Mouse (Mus musculus): ENCODE measurements around the gene Psmd12.
"Not testable (repeated sequence)": the region's sequence is repeated elsewhere in the genome, so short reads cannot be mapped to it uniquely, and the experiment has no call there.

Psmd12 gene

GRCm38 (mm10) chr11:107459828-107460227, 19.5 kb upstream of the Psmd12 start:
- DNase-seq (ENCODE audit: extremely low spot score, low spot score) = no peak

DNA sequence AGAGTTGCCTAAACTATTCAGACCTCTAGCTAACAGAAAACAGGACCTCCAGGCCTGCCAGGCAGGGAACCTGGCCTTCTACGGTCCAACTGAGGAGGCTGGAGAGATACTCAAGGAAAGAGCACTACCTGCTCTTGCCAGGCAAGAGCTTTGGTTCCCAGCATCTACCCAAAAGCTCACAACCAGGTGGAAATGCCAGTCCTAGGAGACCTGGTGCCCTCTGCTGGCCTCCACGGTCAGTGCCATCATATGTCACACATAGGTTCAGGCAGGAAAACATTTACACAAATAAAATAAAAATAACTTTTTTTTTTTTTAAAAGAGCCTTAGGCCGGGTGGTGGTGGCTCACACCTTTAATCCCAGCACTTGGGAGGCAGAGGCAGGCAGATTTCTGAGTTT, 16.8 kb upstream of the Psmd12 start:
- no peak for DNase-seq (ENCODE audit: extremely low spot score, low spot score)

DNA sequence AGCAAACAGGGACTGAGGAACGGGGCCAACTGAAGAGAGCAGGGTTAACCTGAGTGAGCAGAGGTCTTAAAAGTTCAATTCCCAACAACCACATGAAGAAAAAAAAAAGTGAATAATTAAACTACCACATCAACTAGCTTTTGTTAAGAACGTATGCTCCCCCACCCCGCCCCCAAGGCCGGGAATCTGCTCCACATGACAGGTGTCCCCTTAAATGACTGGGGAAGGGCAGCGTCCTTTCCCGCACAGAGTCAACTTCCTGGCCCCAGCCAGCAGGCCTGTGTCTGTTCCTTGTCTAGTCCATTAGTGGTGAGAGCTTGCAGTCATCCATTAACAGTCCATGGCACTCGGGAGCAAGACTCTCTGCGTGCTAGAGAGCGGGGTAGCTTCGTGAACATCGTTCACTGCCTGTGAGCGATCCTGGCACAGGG, 16.0 kb upstream of the Psmd12 start:
- no peak for DNase-seq (ENCODE audit: extremely low spot score, low spot score)

DNA sequence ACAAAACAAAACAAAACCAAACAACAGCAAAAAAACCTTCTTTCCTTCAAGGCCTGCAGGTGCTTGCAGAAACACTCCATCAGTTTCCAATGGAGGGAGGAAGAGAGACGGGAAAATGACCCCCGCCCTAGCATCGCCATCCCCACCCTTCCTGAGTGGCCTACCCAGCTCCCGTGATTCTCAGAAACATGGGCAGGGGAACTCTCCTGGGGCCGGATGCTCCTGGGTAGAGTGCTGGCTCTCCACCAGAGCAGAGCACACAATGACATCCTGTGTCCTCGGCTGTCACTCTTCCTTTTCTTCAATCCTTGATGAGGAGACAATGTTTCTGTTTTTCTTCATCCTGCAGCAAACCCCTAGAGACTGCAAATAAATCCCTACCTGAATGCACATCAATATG, 15.1 kb upstream of the Psmd12 start:
- no peak for DNase-seq (ENCODE audit: extremely low spot score, low spot score)

GRCm38 (mm10) chr11:107465041-107465440, 14.2 kb upstream of the Psmd12 start:
- DNase-seq (ENCODE audit: extremely low spot score, low spot score) = no peak

DNA sequence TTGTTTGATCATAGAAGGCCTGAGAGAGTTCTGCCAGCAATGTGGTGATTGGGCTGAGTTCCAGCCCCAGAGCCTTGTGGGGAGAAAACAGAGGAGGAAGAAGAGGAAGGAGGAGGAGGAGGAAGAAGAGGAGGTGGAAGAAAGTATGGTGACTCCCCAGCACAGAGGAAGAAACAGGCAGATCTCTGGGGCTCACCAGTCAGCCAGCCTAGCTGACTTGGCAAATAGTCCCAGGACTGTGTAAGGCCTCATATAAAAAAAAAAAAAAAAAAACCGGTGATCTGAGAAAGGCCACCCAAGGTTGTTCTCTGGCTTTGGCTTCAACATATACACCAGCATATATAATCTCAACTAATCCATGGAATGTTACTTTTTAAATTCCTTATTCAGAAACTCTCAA, 13.3 kb upstream of the Psmd12 start:
- DNase-seq (ENCODE audit: extremely low spot score, low spot score) = no peak

- DNase-seq (ENCODE audit: extremely low spot score, low spot score) = no peak
Measured at GRCm38 (mm10) chr11:107466611-107467391, 12.5 kb upstream of the Psmd12 start.

GRCm38 (mm10) chr11:107468252-107469030, 10.8 kb upstream of the Psmd12 start:
- DNase-seq (ENCODE audit: extremely low spot score, low spot score) = peak; percentile 23

- peak; percentile 82 for DNase-seq (ENCODE audit: extremely low spot score, low spot score)
Measured at GRCm38 (mm10) chr11:107469031-107469522, 10.2 kb upstream of the Psmd12 start.

GRCm38 (mm10) chr11:107469523-107470371, 9.5 kb upstream of the Psmd12 start:
- DNase-seq (ENCODE audit: extremely low spot score, low spot score) = peak; percentile 74

DNA sequence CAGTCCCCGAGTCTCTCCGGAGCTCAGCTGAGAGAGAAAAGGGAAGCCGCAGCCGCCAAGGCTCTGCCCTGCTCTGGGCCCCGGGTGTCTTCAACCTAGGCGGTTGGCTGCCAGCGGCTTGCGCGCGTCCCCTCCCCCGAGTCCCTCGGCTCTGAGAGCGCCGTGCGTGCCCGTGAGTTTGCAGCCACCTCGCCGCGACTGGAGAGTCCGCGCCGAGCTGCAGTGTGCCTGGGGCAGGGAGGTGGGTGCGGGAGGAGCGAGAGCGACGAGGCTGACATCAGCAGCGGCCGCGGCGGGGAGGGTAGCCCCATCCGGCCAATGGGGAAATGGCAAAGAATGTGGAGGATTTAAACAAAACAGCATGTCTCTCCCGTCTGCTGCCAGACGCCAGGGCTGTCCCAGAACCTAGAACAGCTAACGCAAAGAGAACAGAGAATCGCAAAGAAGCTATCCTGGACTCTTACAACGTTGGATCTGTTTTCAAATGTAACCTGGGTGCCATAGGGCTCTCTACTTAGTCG, 8.7 kb upstream of the Psmd12 start, which contains the start of gene Pitpnc1:
Gene Pitpnc1, minus strand, starts transcription at position 179 of the 521 bp plus-strand sequence.
- DNase-seq (ENCODE audit: extremely low spot score, low spot score) = peak; percentile 87

GRCm38 (mm10) chr11:107471071-107471720, 8.1 kb upstream of the Psmd12 start:
- DNase-seq (ENCODE audit: extremely low spot score, low spot score) = no peak

DNA sequence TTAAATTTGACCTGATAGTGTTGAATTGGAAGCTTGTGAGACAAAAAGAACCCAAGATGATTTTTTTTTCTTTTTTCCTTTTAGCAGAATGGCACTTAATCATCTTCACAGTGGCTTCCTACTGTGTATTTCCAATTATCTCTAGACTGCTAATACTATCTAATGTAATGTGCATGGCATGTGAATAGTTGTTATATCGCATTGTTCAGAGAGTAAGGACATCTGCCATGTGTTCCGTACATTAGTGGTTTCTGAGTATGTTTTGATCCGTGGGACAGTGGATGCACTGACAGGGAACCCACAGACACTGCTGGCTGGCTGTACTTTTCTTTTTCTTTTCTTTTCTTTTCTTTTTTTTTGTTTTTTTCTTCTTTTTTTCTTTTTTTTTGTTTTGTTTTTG, 7.0 kb upstream of the Psmd12 start:
- DNase-seq (ENCODE audit: extremely low spot score, low spot score) = no peak

DNA sequence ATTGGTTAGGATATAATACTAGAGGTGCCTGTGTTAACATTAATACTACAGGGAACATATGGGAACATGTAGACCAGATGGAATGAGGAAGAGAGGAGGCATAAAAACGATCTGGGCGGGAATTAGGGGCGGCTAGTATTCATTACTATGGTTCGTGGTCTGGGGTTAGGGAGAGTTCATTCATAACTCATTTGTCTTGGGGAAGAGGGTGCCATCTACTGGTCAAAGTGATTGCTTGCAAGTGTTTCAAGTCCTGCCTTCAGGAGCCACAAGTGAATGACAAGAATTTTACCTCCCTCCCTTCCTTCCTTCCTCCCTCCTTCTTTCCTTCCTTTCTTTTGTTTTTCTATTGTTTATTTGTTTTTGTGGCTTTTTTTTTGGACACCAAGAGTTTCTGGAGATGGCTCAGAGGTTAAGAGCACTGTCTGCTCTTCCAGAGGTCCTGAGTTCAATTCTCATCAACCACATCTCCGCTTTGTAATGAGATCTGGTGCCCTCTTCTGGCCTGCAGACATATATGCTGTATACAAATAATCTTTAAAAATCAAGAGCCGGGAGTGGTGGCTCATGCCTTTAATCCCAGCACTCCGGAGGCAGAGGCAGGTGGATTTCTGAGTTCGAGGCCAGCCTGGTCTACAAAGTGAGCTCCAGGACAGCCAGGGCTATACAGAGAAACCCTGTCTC, 6.0 kb upstream of the Psmd12 start:
- DNase-seq (ENCODE audit: extremely low spot score, low spot score) = peak; percentile 50

DNA sequence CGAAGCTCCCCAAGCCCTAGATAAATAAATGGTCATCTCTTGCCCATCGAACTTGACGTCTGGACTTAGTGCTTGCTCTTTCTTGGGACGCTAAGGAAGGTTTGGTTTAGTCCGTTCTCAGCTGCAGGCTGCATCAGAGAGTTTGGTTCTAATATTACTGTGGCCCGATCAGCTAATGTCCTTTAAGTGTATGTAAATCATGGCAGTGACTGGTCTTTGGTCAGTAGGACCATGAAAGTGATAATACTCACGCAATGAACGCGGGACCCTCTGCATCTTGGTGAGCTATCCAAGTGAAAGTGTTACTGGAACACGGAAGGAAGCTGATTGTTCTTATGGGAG, 549 bp downstream of the Psmd12 start:
- no peak for DNase-seq (ENCODE audit: extremely low spot score, low spot score)

DNA sequence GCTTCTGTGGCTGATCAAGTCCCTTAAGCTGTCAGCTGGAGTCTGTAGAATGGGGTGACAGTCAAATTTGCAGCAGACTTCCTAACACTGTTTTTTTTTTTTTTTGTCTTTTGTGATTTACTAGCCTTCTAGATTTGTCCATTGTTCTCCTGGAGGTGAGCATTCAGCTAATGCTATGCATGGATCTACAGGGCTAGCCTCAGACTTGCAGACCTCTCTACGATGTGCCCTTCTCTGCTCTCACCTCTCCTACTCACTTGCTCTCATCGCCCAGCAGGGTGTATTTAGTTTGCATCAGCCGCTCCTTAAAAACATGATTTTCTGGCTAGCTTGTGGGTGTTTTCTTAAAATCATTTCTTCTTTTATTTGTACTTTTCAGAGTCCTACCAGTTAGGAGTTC, 5.1 kb downstream of the Psmd12 start:
- DNase-seq (ENCODE audit: extremely low spot score, low spot score) = no peak

DNA sequence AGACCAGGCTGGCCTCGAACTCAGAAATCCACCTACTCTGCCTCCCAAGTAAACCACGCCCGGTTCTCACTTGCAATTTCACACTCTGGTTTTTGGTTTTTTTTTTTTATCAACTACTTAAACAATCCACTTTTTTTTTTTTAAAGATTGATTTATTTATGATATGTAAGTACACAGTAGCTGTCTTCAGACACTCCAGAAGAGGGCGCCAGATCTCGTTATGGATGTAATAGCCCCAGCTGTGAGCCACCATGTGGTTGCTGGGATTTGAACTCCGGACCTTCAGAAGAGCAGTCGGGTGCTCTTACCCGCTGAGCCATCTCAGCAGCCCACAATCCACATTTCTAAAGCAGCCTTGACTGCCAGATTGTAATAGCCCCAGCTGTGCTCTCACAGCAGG, 23.5 kb downstream of the Psmd12 start:
- DNase-seq (ENCODE audit: extremely low spot score, low spot score) = no peak

- DNase-seq (ENCODE audit: extremely low spot score, low spot score) = not testable (repeated sequence)
Measured at GRCm38 (mm10) chr11:107504364-107504763, 25.1 kb downstream of the Psmd12 start.

- no peak for DNase-seq (ENCODE audit: extremely low spot score, low spot score)
Measured at GRCm38 (mm10) chr11:107506260-107506659, 27.0 kb downstream of the Psmd12 start.

DNA sequence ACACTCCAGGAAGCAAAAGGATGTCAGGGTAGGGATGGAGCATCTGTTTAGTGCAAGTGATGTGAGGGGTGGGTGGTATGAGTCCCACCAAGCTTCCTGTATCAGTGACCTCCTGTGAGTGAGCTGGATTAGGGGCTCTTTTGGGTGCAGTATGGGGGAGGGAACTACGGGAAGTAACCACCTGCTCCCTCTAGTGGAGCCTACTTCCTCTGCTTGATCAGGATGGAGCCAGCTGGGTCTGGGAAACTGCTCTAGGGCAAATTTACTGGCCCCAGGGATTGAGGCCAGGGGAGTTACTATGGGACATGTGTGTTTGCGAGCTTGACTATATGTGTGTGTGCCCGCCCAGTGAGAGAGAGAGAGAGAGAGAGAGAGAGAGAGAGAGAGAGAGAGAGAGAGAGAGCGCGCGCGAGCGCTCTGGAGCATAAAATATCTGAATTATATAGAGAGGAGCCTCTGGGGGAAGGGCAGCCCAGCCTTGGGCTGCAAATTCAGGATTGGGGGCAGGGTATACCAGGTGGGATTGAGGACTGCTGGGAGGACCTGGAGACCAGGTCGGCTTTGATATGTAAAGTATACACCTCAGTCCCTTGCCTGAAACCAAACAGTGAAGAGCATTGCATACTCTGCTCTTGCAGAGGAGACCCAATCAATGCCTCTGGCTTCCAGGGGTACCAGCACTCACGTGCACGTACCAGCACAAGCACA, 30.5 kb downstream of the Psmd12 start:
- peak; percentile 26 for DNase-seq (ENCODE audit: extremely low spot score, low spot score)
